Mouse (Mus musculus): ENCODE data around the gene Mrpl41. TPM values are rescaled to one million over a fixed set of nuclear protein-coding genes. Genes with fewer than 3 reads are reported as not detected.
"Not testable (repeated sequence)": the region's sequence is repeated elsewhere in the genome, so short reads cannot be mapped to it uniquely, and the experiment has no call there.

Mrpl41 gene
- 10 to 100 TPM; 91.6 to 98.5 TPM for polyA plus RNA-seq (2017; shearing (Covaris generic))

GRCm38 (mm10) chr2:24974906-24975703, at the start of gene Mrpl41:
TSS of gene Mrpl41 (minus strand) at chr2:24975098.
- ATAC-seq: peak; percentile 89

DNA sequence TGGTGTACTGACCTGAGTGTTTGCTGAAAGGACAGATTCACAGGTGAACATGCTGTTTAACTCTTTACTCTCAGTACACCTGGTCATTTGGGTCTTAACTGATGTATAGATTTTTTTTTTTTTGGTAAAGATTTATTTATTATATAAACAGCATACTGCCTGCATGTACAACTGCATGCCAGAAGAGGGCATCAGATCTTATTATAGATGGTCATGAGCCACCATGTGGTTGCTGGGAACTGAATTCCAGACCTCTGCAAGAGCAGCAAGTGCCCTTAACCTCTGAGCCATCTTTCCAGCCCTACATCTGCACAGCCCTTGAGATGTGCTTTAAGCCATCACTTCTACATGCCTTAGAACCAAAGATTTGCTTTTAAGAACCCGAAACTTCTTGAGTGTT, 47.8 kb upstream of the Mrpl41 start:
- ATAC-seq: no peak

- no peak for ATAC-seq
Measured at GRCm38 (mm10) chr2:25008250-25008649, 33.4 kb upstream of the Mrpl41 start.

GRCm38 (mm10) chr2:25006767-25007166, 31.9 kb upstream of the Mrpl41 start:
- ATAC-seq: no peak

GRCm38 (mm10) chr2:25003946-25004786, 29.3 kb upstream of the Mrpl41 start:
- ATAC-seq: no peak

DNA sequence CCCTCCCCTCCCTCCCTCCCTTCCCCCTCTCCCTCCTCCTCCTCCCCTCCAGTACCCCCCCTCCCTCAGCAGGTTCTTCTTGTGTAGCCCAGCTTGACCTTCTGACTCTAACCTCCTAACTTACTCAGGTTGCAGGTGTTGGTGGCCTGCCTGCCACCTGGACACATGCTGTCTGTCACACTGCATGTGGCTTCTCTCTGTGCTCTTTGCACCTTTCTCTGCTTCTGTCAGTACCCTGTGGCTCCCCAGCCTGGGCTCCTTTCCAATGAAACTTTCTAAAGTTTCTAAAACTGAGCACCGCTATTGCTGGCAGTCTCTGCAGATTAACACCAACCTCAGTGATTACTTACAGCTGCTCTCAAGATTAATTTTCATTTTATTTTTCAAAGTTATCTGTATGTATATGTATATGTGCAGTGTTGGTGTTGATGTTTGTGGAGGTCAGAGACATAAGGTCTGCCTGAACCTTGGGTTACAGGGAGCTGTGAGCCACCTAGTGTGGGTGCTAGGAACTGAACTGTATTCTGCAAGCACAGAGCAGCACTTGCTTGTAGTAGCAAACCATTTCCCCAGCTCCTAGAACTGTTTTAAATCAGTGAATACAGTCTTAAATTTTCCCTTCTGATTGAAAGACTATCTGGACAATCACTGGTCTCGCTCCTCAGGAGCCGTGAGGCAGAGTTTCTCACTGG, 25.8 kb upstream of the Mrpl41 start:
- ATAC-seq: no peak

GRCm38 (mm10) chr2:24996471-24996870, 21.6 kb upstream of the Mrpl41 start:
- no peak for ATAC-seq

- no peak for ATAC-seq
Measured at GRCm38 (mm10) chr2:24995332-24995731, 20.4 kb upstream of the Mrpl41 start.

DNA sequence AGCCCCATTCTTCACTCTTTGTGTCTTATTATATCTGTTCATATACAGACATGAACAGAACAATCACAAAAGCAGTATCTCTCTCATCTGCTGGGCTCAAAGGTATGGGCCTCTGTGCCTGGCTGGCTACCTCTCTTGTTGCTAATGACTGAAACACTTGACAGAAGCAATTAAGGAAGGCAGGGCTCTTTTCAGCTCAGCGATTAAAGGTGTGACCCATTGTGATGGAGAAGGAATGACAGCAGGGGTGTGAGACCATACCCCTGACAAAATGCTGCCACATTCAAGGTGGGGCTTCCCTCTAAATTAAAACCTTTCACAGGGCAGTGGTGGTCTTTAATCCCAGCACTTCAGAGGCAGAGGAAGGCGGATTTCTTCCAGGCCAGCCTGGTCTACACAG, 12.9 kb upstream of the Mrpl41 start:
- no peak for ATAC-seq

- ATAC-seq: no peak
Measured at GRCm38 (mm10) chr2:24976960-24977359, 2.1 kb upstream of the Mrpl41 start.

- ATAC-seq: peak; percentile 62
Measured at GRCm38 (mm10) chr2:24975704-24976297, 903 bp upstream of the Mrpl41 start, which contains the start of gene Pnpla7. TSS of gene Pnpla7 (plus strand) at chr2:24976033.

DNA sequence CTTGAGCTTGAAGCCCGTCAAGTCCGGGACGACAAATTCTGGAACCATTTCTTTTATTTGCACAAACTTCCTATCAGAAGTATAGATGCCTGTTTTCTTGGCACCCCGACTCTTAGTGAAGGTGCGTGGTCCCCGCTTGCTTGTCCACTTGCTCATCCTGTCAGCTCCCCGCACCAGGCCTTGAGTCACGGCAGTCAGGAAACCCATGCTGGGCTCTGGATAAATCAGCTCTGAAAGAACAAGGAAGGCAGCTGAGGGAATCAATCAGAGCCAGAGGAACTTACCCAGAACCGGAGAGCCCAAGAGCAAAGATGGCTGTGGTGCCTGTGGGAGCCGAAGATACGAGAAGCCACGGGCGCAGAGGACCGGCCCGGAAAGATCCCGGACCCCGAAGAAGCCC, 446 bp downstream of the Mrpl41 start:
- not testable (repeated sequence) for ATAC-seq

DNA sequence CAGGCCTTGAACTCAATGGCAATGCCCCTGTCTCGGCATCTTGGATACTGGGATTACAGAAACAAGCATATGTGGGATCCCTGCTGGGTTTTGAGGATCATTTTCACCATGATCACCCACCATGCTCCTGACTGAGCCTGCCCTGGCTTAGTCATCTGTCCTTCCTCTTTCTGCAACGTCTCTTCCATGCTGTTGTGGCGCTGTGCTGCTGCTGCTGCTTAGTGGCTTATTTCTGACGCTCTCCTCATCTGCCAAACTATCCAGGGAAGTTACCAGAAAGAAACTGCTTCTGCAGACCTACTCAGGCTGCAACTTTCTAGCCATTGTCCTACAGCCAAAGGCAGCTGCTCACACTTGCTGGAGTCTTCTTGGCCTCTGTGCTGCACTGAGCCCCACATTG, 4.5 kb downstream of the Mrpl41 start:
- ATAC-seq: no peak

- ATAC-seq: peak; percentile 99
Measured at GRCm38 (mm10) chr2:24962304-24963000, 12.4 kb downstream of the Mrpl41 start, which contains the start of gene Dph7. TSS of gene Dph7 (plus strand) at chr2:24962400.

DNA sequence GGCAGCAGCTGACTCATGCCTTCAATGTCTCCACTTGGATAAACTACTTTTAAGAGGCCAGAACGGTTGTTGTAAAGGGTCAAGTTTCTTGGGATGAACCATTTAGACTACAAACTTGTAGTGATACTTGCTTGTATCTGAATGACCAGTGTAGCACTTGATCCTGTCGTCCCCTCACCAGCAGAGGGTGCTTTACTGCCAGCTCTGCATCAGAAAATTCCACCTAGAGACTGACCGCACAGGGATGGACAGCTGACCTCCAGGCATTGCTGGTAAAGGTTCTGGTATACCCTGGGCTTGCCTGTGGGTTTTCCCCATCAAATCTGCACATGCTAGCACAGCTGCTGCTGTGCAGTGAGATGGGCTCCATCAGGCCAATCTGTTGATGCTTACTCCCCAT, 14.0 kb downstream of the Mrpl41 start:
- ATAC-seq: no peak

- no peak for ATAC-seq
Measured at GRCm38 (mm10) chr2:24952537-24953055, 22.3 kb downstream of the Mrpl41 start.

GRCm38 (mm10) chr2:24950189-24950535, 24.7 kb downstream of the Mrpl41 start:
- peak; percentile 9 for ATAC-seq

- ATAC-seq: peak; percentile 97
Measured at GRCm38 (mm10) chr2:24949421-24950188, 25.3 kb downstream of the Mrpl41 start, which contains the start of gene Zmynd19. TSS of gene Zmynd19 (plus strand) at chr2:24949792.

- ATAC-seq: peak; percentile 57
Measured at GRCm38 (mm10) chr2:24944304-24944703, 30.6 kb downstream of the Mrpl41 start.

- ATAC-seq: no peak
Measured at GRCm38 (mm10) chr2:24942092-24942491, 32.8 kb downstream of the Mrpl41 start.

Data from CD4-positive, CD25-positive, alpha-beta regulatory T cell, adult 4 months (primary cell).